Mouse (Mus musculus) MEL (cell line): Measurements from ENCODE around the gene Slc7a11. TPM values are rescaled to one million over a fixed set of nuclear protein-coding genes. Genes with fewer than 3 reads are reported as not detected.

Experiments used
- DNase-seq: peaks from one replicate; pipeline ENCODE4 v3.0.0; 2011; ENCODE audit warnings: low read depth, low spot score
- H3K27ac ChIP-seq: 2 replicates; pipeline ENCODE4 v1.5.1; 2012; ENCODE audit warnings: low read depth, mild to moderate bottlenecking, control low read depth, low read length, moderate library complexity; ENCODE audit not compliant: control insufficient read depth
- H3K27me3 ChIP-seq, 2 experiments: fragments of 150-350 bp in 1 of 2; sonication (generic) in 1 of 2; 2 replicates each; pipeline ENCODE4 v1.6.1; 2012; ENCODE audit warnings: low read length in 2 of 2, mild to moderate bottlenecking in 2 of 2, improper control_type of control experiment in 1 of 2, moderate library complexity in 1 of 2; ENCODE audit not compliant: insufficient read depth in 2 of 2, control insufficient read depth in 1 of 2
- H3K36me3 ChIP-seq, 2 experiments: 2 replicates each; pipeline ENCODE4 v1.6.1; 2012 to 2014; ENCODE audit warnings: low read length in 2 of 2, improper control_type of control experiment in 1 of 2, inconsistent platforms in 1 of 2, mild to moderate bottlenecking in 1 of 2; ENCODE audit not compliant: insufficient read depth in 2 of 2, control insufficient read depth in 1 of 2
- H3K4me1 ChIP-seq, 2 experiments: fragments of 150-350 bp in 1 of 2; sonication (generic) in 1 of 2; 2 replicates each; pipeline ENCODE4 v1.6.1; 2012; ENCODE audit warnings: low read length in 2 of 2, improper control_type of control experiment in 1 of 2, mild to moderate bottlenecking in 1 of 2; ENCODE audit not compliant: insufficient read depth in 2 of 2, control insufficient read depth in 1 of 2
- H3K4me3 ChIP-seq, 2 experiments: fragments of 150-350 bp in 1 of 2; sonication (generic) in 1 of 2; 2 replicates each; pipeline ENCODE4 v1.5.1; 2012; ENCODE audit warnings: low read depth in 2 of 2, low read length in 2 of 2, mild to moderate bottlenecking in 2 of 2, moderate library complexity in 2 of 2, control low read depth in 1 of 2, improper control_type of control experiment in 1 of 2; ENCODE audit not compliant: control insufficient read depth in 1 of 2, insufficient read depth in 1 of 2
- H3K79me2 ChIP-seq: 2 replicates; pipeline ENCODE4 v1.6.1; 2012; ENCODE audit warnings: mild to moderate bottlenecking, low read length, moderate library complexity; ENCODE audit not compliant: control insufficient read depth, poor library complexity, insufficient read depth
- H3K9ac ChIP-seq: 2 replicates; pipeline ENCODE4 v1.6.1; 2012; ENCODE audit warnings: low read depth, mild to moderate bottlenecking, control low read depth, low read length, moderate library complexity; ENCODE audit not compliant: control insufficient read depth, poor library complexity, severe bottlenecking
- H3K9me3 ChIP-seq: fragments of 150-350 bp; sonication (generic); replicated peaks from 2 replicates; pipeline ENCODE4 v1.6.1; 2012; ENCODE audit warnings: mild to moderate bottlenecking, low read length, improper control_type of control experiment, moderate library complexity; ENCODE audit not compliant: insufficient read depth
- ELF1 ChIP-seq: IDR thresholded peaks from 2 replicates; pipeline ENCODE4 v1.6.1; 2014; ENCODE audit warnings: low read depth, mild to moderate bottlenecking, inconsistent platforms, low read length, improper control_type of control experiment, moderate library complexity
- ETS1 ChIP-seq: IDR thresholded peaks from 2 replicates; pipeline ENCODE4 v1.6.1; 2012; ENCODE audit warnings: low read depth, mild to moderate bottlenecking, inconsistent platforms, low read length, improper control_type of control experiment, moderate library complexity
- GABPA ChIP-seq: IDR thresholded peaks from 2 replicates; pipeline ENCODE4 v1.6.1; 2012; ENCODE audit warnings: low read depth, mild to moderate bottlenecking, inconsistent platforms, low read length, improper control_type of control experiment, moderate library complexity
- GATA1 ChIP-seq: IDR thresholded peaks from 2 replicates; pipeline ENCODE4 v1.6.1; 2011; ENCODE audit warnings: low read depth, low read length, improper control_type of control experiment
- JUND ChIP-seq: IDR thresholded peaks from 2 replicates; pipeline ENCODE4 v1.6.1; 2011; ENCODE audit warnings: low read depth, mild to moderate bottlenecking, improper control_type of control experiment, low read length
- KAT2A ChIP-seq: conservative IDR thresholded peaks from 2 replicates; pipeline ENCODE4 v1.6.1; 2012; ENCODE audit warnings: low read depth, low read length, improper control_type of control experiment, inconsistent platforms
- MAX ChIP-seq: IDR thresholded peaks from 2 replicates; pipeline ENCODE4 v1.6.1; 2011; ENCODE audit warnings: low read length, improper control_type of control experiment
- MAZ ChIP-seq: IDR thresholded peaks from 2 replicates; pipeline ENCODE4 v1.6.1; 2012; ENCODE audit warnings: low read depth, mild to moderate bottlenecking, inconsistent platforms, low read length, improper control_type of control experiment
- POLR2AphosphoS2 ChIP-seq: IDR thresholded peaks from 2 replicates; pipeline ENCODE4 v1.6.1; 2011; ENCODE audit warnings: low read length, improper control_type of control experiment
- POLR2AphosphoS5 ChIP-seq: IDR thresholded peaks from 2 replicates; pipeline ENCODE4 v1.6.1; 2012; ENCODE audit warnings: low read depth, borderline replicate concordance, mild to moderate bottlenecking, inconsistent platforms, low read length, moderate library complexity, mixed read lengths
- RAD21 ChIP-seq: IDR thresholded peaks from 2 replicates; pipeline ENCODE4 v1.6.1; 2011; ENCODE audit warnings: mild to moderate bottlenecking, low read depth, low read length, improper control_type of control experiment
- RCOR1 ChIP-seq: IDR thresholded peaks from 2 replicates; pipeline ENCODE4 v1.6.1; 2012; ENCODE audit warnings: low read depth, mild to moderate bottlenecking, inconsistent platforms, low read length, improper control_type of control experiment
- SIN3A ChIP-seq: IDR thresholded peaks from 2 replicates; pipeline ENCODE4 v1.6.1; 2012; ENCODE audit warnings: low read length, improper control_type of control experiment, inconsistent platforms
- SMC3 ChIP-seq: IDR thresholded peaks from 2 replicates; pipeline ENCODE4 v1.6.1; 2011; ENCODE audit warnings: low read depth, low read length, improper control_type of control experiment
- TBP ChIP-seq: IDR thresholded peaks from 2 replicates; pipeline ENCODE4 v1.8.0; 2011; ENCODE audit warnings: low read depth, low read length, improper control_type of control experiment
- TCF12 ChIP-seq: IDR thresholded peaks from 2 replicates; pipeline ENCODE4 v1.6.1; 2014; ENCODE audit warnings: low read depth, mild to moderate bottlenecking, inconsistent platforms, low read length, improper control_type of control experiment, moderate library complexity
- USF2 ChIP-seq, 2 experiments: IDR thresholded peaks; 2 replicates each; pipeline ENCODE4 v1.6.1; 2011 to 2012; ENCODE audit warnings: improper control_type of control experiment in 2 of 2, low read length in 2 of 2, borderline replicate concordance in 1 of 2, inconsistent platforms in 1 of 2, low read depth in 1 of 2, mild to moderate bottlenecking in 1 of 2; ENCODE audit not compliant: insufficient read depth in 1 of 2
- ZKSCAN1 ChIP-seq: IDR thresholded peaks from 2 replicates; pipeline ENCODE4 v1.6.1; 2012; ENCODE audit warnings: low read depth, mild to moderate bottlenecking, inconsistent platforms, low read length, improper control_type of control experiment, moderate library complexity
- ZMIZ1 ChIP-seq: IDR thresholded peaks from 2 replicates; pipeline ENCODE4 v1.6.1; 2012; ENCODE audit warnings: low read depth, mild to moderate bottlenecking, inconsistent platforms, low read length, improper control_type of control experiment, moderate library complexity
- ZNF384 ChIP-seq: IDR thresholded peaks from 2 replicates; pipeline ENCODE4 v1.6.1; 2012; ENCODE audit warnings: low read depth, mild to moderate bottlenecking, inconsistent platforms, low read length, improper control_type of control experiment
- polyA plus RNA-seq, 2 experiments: library from polyadenylated mRNA; stranded (reverse) in 1 of 2; unstranded in 1 of 2; fragments of >175 nt in 1 of 2; fragments of >200 nt in 1 of 2; gene quantifications; 2 replicates each; pipeline versions ENCODE4 v1.2.1 to v1.2.4; 2012; ENCODE audit warnings: low replicate concordance in 2 of 2, low read depth in 1 of 2; ENCODE audit not compliant: insufficient read length in 2 of 2, insufficient read depth in 1 of 2, missing spikeins in 1 of 2
- total RNA-seq: library from RNA; depleted of rRNA; stranded (reverse); fragments of 300-350 nt; gene quantifications from 2 replicates; pipeline ENCODE4 v1.2.3, GENCODE M21; 2012

Gene Slc7a11
- total and polyA plus RNA-seq, 3 experiments, result 0.69 to 3.3 TPM; not detected in 1

DNA sequence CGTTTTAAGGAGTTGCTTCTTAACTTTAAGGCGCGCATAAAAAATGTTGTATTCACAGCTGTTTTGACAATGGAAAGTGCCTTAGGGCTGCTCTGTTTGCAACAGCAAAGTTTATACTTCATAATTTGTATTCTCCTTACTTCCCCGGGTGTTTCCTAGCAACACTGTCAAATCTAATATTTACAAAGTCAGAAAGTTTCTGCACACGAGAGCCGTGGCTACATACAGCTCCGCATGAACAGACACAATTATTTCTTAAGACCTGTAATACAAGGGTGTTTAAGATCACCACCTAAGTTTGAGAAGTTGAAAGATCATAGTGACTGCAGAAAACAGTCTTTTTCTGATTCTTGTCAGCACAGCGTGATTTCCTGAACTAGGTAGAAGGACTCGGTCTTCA is 528 bp upstream of the Slc7a11 start:
- Histone ChIP-seq H3K27ac (peak overlapping the region; percentile 85), H3K79me2 (no peaks in the 10 kb centered on the region; the same call in 1 of the 2 replicates), H3K9me3 (no peaks in the 10 kb centered on the region), H3K4me1 (peaks cover 2 to 12% of the 10 kb centered on the region in 2 experiments; a peak in 3 of 4 replicates), H3K27me3 (peaks cover 0 to 2% of the 10 kb centered on the region in 2 experiments; a peak in 1 of 4 replicates), H3K36me3 (peaks cover 0 to 23% of the 10 kb centered on the region in 2 experiments; a peak in 2 of 4 replicates), H3K4me3 (peak overlapping the region; percentile 76 to 85), H3K9ac (peak overlapping the region; percentile 82)
- peak; percentile 68 for DNase-seq
- TF ChIP-seq RCOR1 (no peak), SIN3A (peak; percentile 45; the same call in 1 of the 2 replicates)

DNA sequence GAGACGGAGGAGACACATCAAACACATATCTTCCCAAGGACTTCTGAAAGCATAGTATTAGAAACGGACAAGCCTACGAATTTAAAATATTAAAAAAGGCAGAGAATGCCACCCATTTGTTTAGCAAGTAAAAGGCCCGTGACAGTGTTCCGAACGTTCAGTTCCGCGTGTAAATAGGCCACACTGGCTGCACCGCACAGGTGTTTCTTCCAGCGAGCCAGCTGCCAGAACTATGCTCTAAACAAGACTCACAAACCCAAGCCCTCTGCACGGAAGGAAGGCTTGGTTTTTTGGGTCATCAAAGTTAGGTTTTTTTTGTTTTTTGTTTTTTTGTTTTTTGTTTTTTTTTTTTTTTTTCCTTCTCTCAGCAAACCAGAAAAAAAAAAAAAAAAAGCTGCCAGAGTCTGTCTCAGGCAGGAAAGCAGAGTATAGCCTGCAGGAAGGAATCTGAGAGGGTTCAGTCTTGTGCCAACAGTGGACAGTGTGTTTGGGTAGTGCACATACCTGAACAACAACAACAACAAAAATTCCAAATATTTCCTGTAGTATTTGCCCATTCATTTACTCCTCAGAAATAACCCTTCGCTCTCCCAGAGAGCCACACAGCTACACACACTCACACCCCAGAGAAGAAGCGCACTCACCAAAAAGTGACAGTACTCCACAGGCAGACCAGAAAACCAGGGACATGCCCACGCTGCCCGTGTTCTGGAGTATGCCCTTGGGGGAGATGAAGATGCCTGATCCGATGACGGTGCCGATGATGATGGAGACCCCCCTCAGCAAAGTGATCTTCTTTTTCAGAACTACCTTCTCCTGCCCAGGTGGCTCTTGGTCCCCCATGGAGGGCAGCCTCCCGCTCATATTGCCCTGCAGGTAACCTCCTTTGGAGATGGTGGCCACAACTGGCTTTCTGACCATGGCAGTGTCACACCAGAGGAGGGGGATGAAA is 797 bp downstream of the Slc7a11 start:
- H3K4me3 ChIP-seq, result peak overlapping the region; percentile 76 to 85
- H3K79me2 ChIP-seq, result no peaks in the 10 kb centered on the region; the same call in 1 of the 2 replicates
- H3K4me1 ChIP-seq, result peaks cover 8 to 18% of the 10 kb centered on the region in 2 experiments
- peak overlapping the region; percentile 85 for H3K27ac ChIP-seq
- H3K9ac ChIP-seq, result peak overlapping the region; percentile 82
- H3K9me3 ChIP-seq, result no peaks in the 10 kb centered on the region
- TF ChIP-seq POLR2AphosphoS2 (no peak), MAX (no peak), TBP (no peak), ZNF384 (peak; percentile 97), KAT2A (no peak), POLR2AphosphoS5 (no peak), TCF12 (no peak), GABPA (no peak), JUND (no peak), USF2 (IDR thresholded peaks at IDR 0.05; ENCODE audit: borderline replicate concordance in 1 of 2, insufficient read depth in 1 of 2, low read depth in 1 of 2, low read length in 2 of 2) (no peak), MAZ (no peak), SMC3 (no peak), ZMIZ1 (no peak), ELF1 (no peak), ETS1 (no peak; the same call in 1 of the 2 replicates), ZKSCAN1 (peak; percentile 47; the same call in 1 of the 2 replicates), GATA1 (no peak), SIN3A (0 out of 2 replicates have a peak, but pooled peaks have one; percentile 0), RAD21 (no peak)
- peaks cover 0 to 2% of the 10 kb centered on the region in 2 experiments; a peak in 1 of 4 replicates for H3K27me3 ChIP-seq
- DNase-seq, result peak; percentile 69
- peaks cover 0 to 32% of the 10 kb centered on the region in 2 experiments; a peak in 2 of 4 replicates for H3K36me3 ChIP-seq
